Comparison of ENCODE assay signal across 14 mouse cellular contexts in the genomic region with DNA sequence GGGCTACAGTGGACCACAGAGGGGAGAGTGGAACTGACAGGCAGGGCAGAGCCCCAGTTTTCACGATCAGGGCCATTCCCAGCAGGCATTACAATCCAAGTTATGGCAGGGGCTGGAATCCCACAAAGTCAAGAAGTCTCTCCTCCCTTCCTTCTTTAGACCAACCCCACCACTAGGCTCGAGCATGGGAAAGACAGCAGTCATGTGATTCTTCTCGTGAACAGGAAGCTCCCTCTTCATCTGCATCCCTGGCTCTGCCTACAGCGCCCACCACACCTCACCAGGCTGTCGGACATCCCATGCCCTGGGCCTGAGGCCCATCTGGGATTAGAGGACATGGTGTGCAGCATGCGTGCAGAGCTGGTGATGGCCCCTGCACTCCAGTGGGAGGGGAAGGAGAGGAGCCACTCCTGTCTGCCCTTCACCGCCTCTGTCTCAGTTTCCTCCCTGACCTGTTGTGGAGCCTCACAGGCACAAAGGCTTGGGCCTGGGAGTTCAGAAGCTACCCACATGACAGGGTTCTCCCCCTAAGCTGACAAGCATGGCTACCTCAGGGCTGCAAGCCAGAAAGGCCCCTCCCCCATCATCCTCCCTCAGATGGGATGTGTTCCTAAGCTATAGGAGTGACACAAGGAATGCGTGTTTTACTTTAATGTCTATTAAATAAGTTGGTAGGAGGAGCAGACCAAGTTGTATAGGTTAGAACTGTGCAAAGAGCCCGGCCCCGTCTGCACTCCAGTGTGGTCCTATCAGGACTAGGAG. TPM values are rescaled to one million over a fixed set of nuclear protein-coding genes. Genes with fewer than 3 reads are reported as not detected.
DNase-seq lines count a peak whose midpoint lies in the region; ATAC-seq and TF ChIP-seq lines count a peak whose summit lies in the region.
"Had no signal": no experiment of that assay in that cellular context is flagged by ENCODE, and none has a peak within 500 bp of the region (broad histone marks: within the 10 kb centered on the region; RNA-seq: fewer than 3 reads in every experiment).

No protein-coding gene starts in this region.

- H3K9ac ChIP-seq in forebrain, embryonic 14.5 days (ENCODE audit: low read length): no peak overlapping the region
- H3K9ac ChIP-seq: forebrain, embryonic 12.5 days had no signal

- no peaks in the 10 kb centered on the region; the same call in 1 of the 2 replicates for H3K36me3 ChIP-seq in kidney, adult 2 months (ENCODE audit: control insufficient read depth, insufficient read depth, low read length)
- H3K36me3 ChIP-seq in E14TG2a.4 (ENCODE audit: insufficient read depth, low read length): peaks cover 62% of the 10 kb centered on the region
- H3K36me3 ChIP-seq in forebrain, embryonic 14.5 days (ENCODE audit: control insufficient read depth, insufficient read depth, low read length): peaks cover 28% of the 10 kb centered on the region

- ATAC-seq in cerebellum, adult (ENCODE audit: insufficient number of reproducible peaks, low FRiP score, low TSS enrichment): no peak
- ATAC-seq in forebrain, embryonic 14.5 days: no peak
- no peak for ATAC-seq in erythroid progenitor cell, adult 5-6 weeks (replicated peaks; ENCODE audit: low FRiP score, poor library complexity, severe bottlenecking)
- ATAC-seq: Patski had no signal

- no peak for TF ChIP-seq CTCF in kidney, adult 2 months (conservative IDR thresholded peaks at IDR 0.05; ENCODE audit: insufficient read depth, insufficient read length, low read depth, low read length)
- TF ChIP-seq CTCF in E14TG2a.4 (conservative IDR thresholded peaks at IDR 0.05; ENCODE audit: low read length): 0 out of 2 replicates have a peak, but pooled peaks have one; percentile 3

- peaks cover 35% of the 10 kb centered on the region for H3K4me1 ChIP-seq in kidney, adult 2 months (ENCODE audit: control insufficient read depth, insufficient read depth, low read length)
- peaks cover 85% of the 10 kb centered on the region for H3K4me1 ChIP-seq in E14TG2a.4 (replicated peaks; ENCODE audit: low read depth, low read length)
- H3K4me1 ChIP-seq in forebrain, embryonic 14.5 days (ENCODE audit: control insufficient read depth, insufficient read depth, low read length): 0 out of 2 replicates have a peak, but pooled peaks cover 2% of the 10 kb centered on the region

- peak; percentile 51 to 56 for DNase-seq in cerebellum, postnatal 10 days
- DNase-seq in kidney, adult 2 months: no peak
- DNase-seq in kidney, adult 18-20 months: no peak
- DNase-seq in kidney, postnatal 10 days: peak; percentile 56
- no peak for DNase-seq in forebrain, embryonic 14.5 days (ENCODE audit: low spot score)
- DNase-seq: B cell, adult 2 months; cerebellum, adult 18-20 months; thymus, postnatal 14 days had no signal

- 55% methylated on average over 10 of the region's 10 CpGs for WGBS in kidney, adult 2 months
- 84% methylated on average over 10 of the region's 10 CpGs for WGBS in forebrain, embryonic 14.5 days

- H3K27ac ChIP-seq in kidney, adult 2 months (ENCODE audit: insufficient read depth, low read depth, low read length): peak overlapping the region; percentile 1; the same call in 1 of the 2 replicates
- no peak overlapping the region for H3K27ac ChIP-seq in forebrain, embryonic 14.5 days (ENCODE audit: low read depth, low read length)
- H3K27ac ChIP-seq: forebrain, embryonic 12.5 days had no signal

- no peak for TF ChIP-seq POLR2A in kidney, adult 2 months (IDR thresholded peaks at IDR 0.05; ENCODE audit: low read depth, low read length)

- no peak overlapping the region for H3K4me2 ChIP-seq in forebrain, embryonic 14.5 days (ENCODE audit: low read length)
- H3K4me2 ChIP-seq: forebrain, embryonic 12.5 days had no signal

- no peaks in the 10 kb centered on the region for H3K9me3 ChIP-seq in E14TG2a.4 (ENCODE audit: low read length)
- H3K9me3 ChIP-seq in forebrain, embryonic 14.5 days (replicated peaks; ENCODE audit: control insufficient read depth, low read length): no peaks in the 10 kb centered on the region
- H3K9me3 ChIP-seq: forebrain, embryonic 12.5 days; hindbrain, embryonic 10.5 days had no signal

- no peak overlapping the region for H3K4me3 ChIP-seq in kidney, adult 2 months (ENCODE audit: insufficient read depth, low read depth, low read length)
- peak overlapping the region; percentile 91 for H3K4me3 ChIP-seq in E14TG2a.4 (replicated peaks; ENCODE audit: low read length)
- no peak overlapping the region for H3K4me3 ChIP-seq in forebrain, embryonic 14.5 days (ENCODE audit: low read depth, low read length)
- H3K4me3 ChIP-seq: forebrain, embryonic 12.5 days had no signal

- H3K27me3 ChIP-seq in kidney, adult 2 months (replicated peaks; ENCODE audit: control insufficient read depth, insufficient read depth, low read length): no peaks in the 10 kb centered on the region
- no peaks in the 10 kb centered on the region for H3K27me3 ChIP-seq in E14TG2a.4 (ENCODE audit: insufficient read depth, low read length)
- no peaks in the 10 kb centered on the region for H3K27me3 ChIP-seq in forebrain, embryonic 14.5 days (replicated peaks; ENCODE audit: control insufficient read depth, insufficient read depth, low read length)
- H3K27me3 ChIP-seq: Patski had no signal

RNA-seq across cellular contexts. Expression of a gene that starts 1.8 kb away (rescaled TPM):
- polyA plus RNA-seq in kidney, adult 2 months (2012; rRNA removed): 138 and 144 TPM in 2 replicates
- polyA plus RNA-seq in forebrain, embryonic 14.5 days (2014; fragmentation: Nextera tagmentation; extraction: Ambion mirVana): 9.5 and 12.5 TPM in 2 replicates
- 62.3 and 66.7 TPM in 2 replicates for total RNA-seq in erythroid progenitor cell, adult 5-6 weeks (2015; ENCODE audit: low replicate concordance)
- 36.5 and 69.8 TPM in 2 replicates for total RNA-seq in erythroid progenitor cell, adult 5-6 weeks (2017; ENCODE audit: low replicate concordance)

RNA-seq across cellular contexts. Expression of a gene that starts 10.7 kb away (rescaled TPM):
- polyA plus RNA-seq in kidney, adult 2 months (2012; rRNA removed): 16.9 and 17.7 TPM in 2 replicates
- polyA plus RNA-seq in forebrain, embryonic 14.5 days (2014; fragmentation: Nextera tagmentation; extraction: Ambion mirVana): 18.1 and 22.7 TPM in 2 replicates
- 18.0 and 20.9 TPM in 2 replicates for total RNA-seq in erythroid progenitor cell, adult 5-6 weeks (2015; ENCODE audit: low replicate concordance)
- total RNA-seq in erythroid progenitor cell, adult 5-6 weeks (2017; ENCODE audit: low replicate concordance): 20.7 and 33.2 TPM in 2 replicates

RNA-seq across cellular contexts. Expression of a gene that starts 10.8 kb away (rescaled TPM):
- 51.7 and 53.1 TPM in 2 replicates for polyA plus RNA-seq in kidney, adult 2 months (2012; rRNA removed)
- polyA plus RNA-seq in forebrain, embryonic 14.5 days (2014; fragmentation: Nextera tagmentation; extraction: Ambion mirVana): 72.1 and 81.5 TPM in 2 replicates
- total RNA-seq in erythroid progenitor cell, adult 5-6 weeks (2015; ENCODE audit: low replicate concordance): 10.1 and 22.2 TPM in 2 replicates
- 5.1 and 12.3 TPM in 2 replicates for total RNA-seq in erythroid progenitor cell, adult 5-6 weeks (2017; ENCODE audit: low replicate concordance)

RNA-seq across cellular contexts. Expression of a gene that starts 13.6 kb away (rescaled TPM):
- 144 and 172 TPM in 2 replicates for polyA plus RNA-seq in kidney, adult 2 months (2012; rRNA removed)
- polyA plus RNA-seq in forebrain, embryonic 14.5 days (2014; fragmentation: Nextera tagmentation; extraction: Ambion mirVana): 38.3 and 50.1 TPM in 2 replicates
- 3.2 and 7.1 TPM in 2 replicates for total RNA-seq in erythroid progenitor cell, adult 5-6 weeks (2015; ENCODE audit: low replicate concordance)
- total RNA-seq in erythroid progenitor cell, adult 5-6 weeks (2017; ENCODE audit: low replicate concordance): 2.0 and 6.4 TPM in 2 replicates

RNA-seq across cellular contexts. Expression of a gene that starts 50.3 kb away (rescaled TPM):
- polyA plus RNA-seq in kidney, adult 2 months (2012; rRNA removed): 32.9 and 33.5 TPM in 2 replicates
- 117 and 122 TPM in 2 replicates for polyA plus RNA-seq in forebrain, embryonic 14.5 days (2014; fragmentation: Nextera tagmentation; extraction: Ambion mirVana)
- 78.9 and 133 TPM in 2 replicates for total RNA-seq in erythroid progenitor cell, adult 5-6 weeks (2015; ENCODE audit: low replicate concordance)
- 141 and 174 TPM in 2 replicates for total RNA-seq in erythroid progenitor cell, adult 5-6 weeks (2017; ENCODE audit: low replicate concordance)

Comparison
In these comparisons a context has a peak if more than half of its experiments do, and no peak if none do; other contexts are left out.
1. DNase-seq: peak in cerebellum, postnatal 10 days (2 of 2) and kidney, postnatal 10 days (single experiment); none in kidney, adult 2 months (single experiment), kidney, adult 18-20 months (single experiment) and forebrain, embryonic 14.5 days (single experiment).
2. RNA of a gene that starts 1.8 kb away (polyA plus RNA-seq): 138 to 144 TPM in kidney, adult 2 months; 9.5 to 12.5 TPM in forebrain, embryonic 14.5 days; every median in the first group is over 10 times any median in the second.